Mouse (Mus musculus) liver, embryonic 14.5 days (tissue): ENCODE measurements around the gene Slco1a1.

ENCODE experiments used
- CTCF ChIP-seq: IDR thresholded peaks from 2 replicates; pipeline ENCODE4 v1.5.1; 2016; ENCODE audit warnings: antibody characterized with exemption, low read depth, control low read depth
- EP300 ChIP-seq: IDR thresholded peaks from 2 replicates; pipeline ENCODE4 v1.6.1; 2016; ENCODE audit warnings: antibody characterized with exemption, low read depth

GRCm38 (mm10) chr6:141940451-141940850 is 6.3 kb downstream of the Slco1a1 start:
- TF ChIP-seq CTCF (no peak), EP300 (no peak)
